Mouse (Mus musculus) stomach, postnatal 0 days (tissue): Measurements from ENCODE around the gene Gm11554.
"Not testable (repeated sequence)": the region's sequence is repeated elsewhere in the genome, so short reads cannot be mapped to it uniquely, and the experiment has no call there.

Source experiments
- CTCF ChIP-seq: IDR thresholded peaks from 2 replicates; pipeline ENCODE4 v1.5.1; 2016; ENCODE audit warnings: antibody characterized with exemption, low read depth, mild to moderate bottlenecking, moderate library complexity
- EP300 ChIP-seq: optimal IDR thresholded peaks from 2 replicates; pipeline ENCODE3; 2016; ENCODE audit warnings: antibody characterized with exemption

DNA sequence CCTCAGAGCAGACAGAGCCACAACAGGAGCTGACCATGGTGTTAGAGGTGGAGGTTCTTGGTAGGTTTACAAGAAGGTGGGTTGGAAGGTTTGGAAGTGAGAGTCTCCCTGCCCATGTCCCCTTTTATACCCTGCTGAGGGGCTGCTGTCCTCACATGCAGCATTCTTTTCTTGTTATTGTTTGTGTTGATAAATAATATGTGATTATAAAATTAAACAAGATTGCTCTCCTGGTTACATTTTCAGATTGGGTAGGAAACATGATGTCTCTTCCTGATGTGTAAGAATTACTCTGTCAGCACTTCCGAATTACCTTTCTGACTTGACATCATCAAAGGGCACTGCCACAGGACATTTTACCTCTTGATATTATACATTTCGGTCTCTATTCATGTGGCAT lies 11.3 kb upstream of the Gm11554 start, which contains the start of gene Gm11564:
- not testable (repeated sequence) for TF ChIP-seq CTCF, EP300
